20 mouse cellular contexts compared by ENCODE assay signal in the genomic region with DNA sequence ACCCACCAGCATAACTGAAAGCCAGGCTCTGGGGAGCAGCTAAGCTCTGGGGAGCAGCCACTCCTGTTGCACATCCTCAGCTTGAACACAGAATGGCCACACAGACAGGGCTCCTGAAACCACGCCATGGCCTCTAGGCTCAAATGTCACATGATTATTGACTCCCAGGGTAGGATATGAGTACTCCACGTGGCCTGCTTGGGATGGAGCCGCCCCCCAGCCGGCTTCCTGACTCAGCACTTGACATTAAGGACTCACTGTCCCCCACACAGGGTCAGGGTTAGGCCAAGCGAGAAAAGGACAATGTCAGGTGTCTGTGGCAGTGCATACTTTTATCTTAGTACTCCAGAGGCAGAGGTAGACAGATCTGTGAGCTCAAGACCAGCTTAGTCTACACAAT. TPM values are rescaled to one million over a fixed set of nuclear protein-coding genes. Genes with fewer than 3 reads are reported as not detected.
"Had no signal": no experiment of that assay in that cellular context is flagged by ENCODE, and none has a peak within 500 bp of the region (broad histone marks: within the 10 kb centered on the region; RNA-seq: fewer than 3 reads in every experiment).

No protein-coding gene starts in this region.

- ATAC-seq: intestine, embryonic 16.5 days; liver, postnatal 0 days; lung, postnatal 0 days; midbrain, embryonic 15.5 days had no signal

- H3K27me3 ChIP-seq: limb, embryonic 12.5 days; limb, embryonic 15.5 days; megakaryocyte, embryonic 14.5 days; neural tube, embryonic 12.5 days had no signal

- H3K9ac ChIP-seq: limb, embryonic 12.5 days; limb, embryonic 15.5 days; liver, embryonic 14.5 days; liver, postnatal 0 days; lung, embryonic 14.5 days; midbrain, embryonic 15.5 days; neural tube, embryonic 12.5 days had no signal

- H3K4me2 ChIP-seq: limb, embryonic 12.5 days; limb, embryonic 15.5 days; liver, embryonic 11.5 days; lung, embryonic 14.5 days; midbrain, embryonic 15.5 days; neural tube, embryonic 12.5 days had no signal

- H3K4me3 ChIP-seq: limb, embryonic 12.5 days; limb, embryonic 15.5 days; megakaryocyte, embryonic 14.5 days; midbrain, embryonic 10.5 days; midbrain, embryonic 15.5 days; neural tube, embryonic 12.5 days had no signal

- DNase-seq: kidney, postnatal 10 days; left cerebral cortex, postnatal 4 days; liver, postnatal 0 days; lung, embryonic 14.5 days; thymus, adult 18-20 months; thymus, postnatal 14 days; thymus, postnatal 4 days had no signal

- H3K9me3 ChIP-seq: limb, embryonic 12.5 days; limb, embryonic 15.5 days; megakaryocyte, embryonic 14.5 days; midbrain, embryonic 10.5 days; midbrain, embryonic 15.5 days; neural tube, embryonic 12.5 days had no signal

- H3K27ac ChIP-seq: limb, embryonic 12.5 days; limb, embryonic 15.5 days; liver, embryonic 14.5 days; midbrain, embryonic 10.5 days; midbrain, embryonic 15.5 days; neural tube, embryonic 12.5 days had no signal

RNA-seq across cellular contexts. Expression of gene Aldh3b3, which starts 48.2 kb away (rescaled TPM):
- total RNA-seq: layer of hippocampus, adult 18-20 months; layer of hippocampus, postnatal 14 days; left cerebral cortex, postnatal 4 days had no signal
- polyA plus RNA-seq: intestine, embryonic 16.5 days; limb, embryonic 12.5 days; liver, embryonic 11.5 days; lung, embryonic 14.5 days; midbrain, embryonic 10.5 days; midbrain, embryonic 15.5 days; neural tube, embryonic 12.5 days; small intestine, adult 2 months had no signal
